Mouse (Mus musculus): ENCODE results near the gene Nck1.

DNA sequence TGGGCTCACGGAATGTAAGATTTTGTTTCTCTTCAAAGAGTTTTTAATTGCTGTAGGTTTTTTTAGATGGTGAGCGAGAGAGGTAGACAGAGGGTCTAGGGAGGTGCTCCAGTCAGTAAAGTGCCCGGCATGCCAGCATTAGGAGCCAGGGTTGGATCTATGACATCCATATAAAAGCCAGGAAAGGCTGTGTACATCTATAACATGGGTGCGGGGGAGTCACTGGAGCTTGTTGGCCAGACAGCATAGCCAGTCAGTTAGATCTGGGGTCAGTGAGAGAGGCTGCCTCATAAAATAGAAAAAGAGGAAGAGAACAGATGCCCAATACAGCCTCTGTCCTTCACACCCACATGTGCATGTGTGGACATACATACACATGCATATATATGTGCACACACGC, 80.6 kb downstream of the Nck1 start:
- TF ChIP-seq POLR2A (IDR thresholded peaks at IDR 0.05; ENCODE audit: low read depth, low read length) (no peak), CTCF (conservative IDR thresholded peaks at IDR 0.05; ENCODE audit: insufficient read depth, insufficient read length, low read depth, low read length) (no peak)

All from kidney, adult 2 months (tissue).